Mouse (Mus musculus) mesoderm, embryonic 11.5 days (tissue): ENCODE data around the gene Ddi2.

ENCODE experiments used
- DNase-seq: peaks from one replicate; pipeline ENCODE4 v3.0.0-alpha.2; 2012; ENCODE audit warnings: low read depth, low spot score

The Ddi2 gene

GRCm38 (mm10) chr4:141654509-141654908, 68.7 kb downstream of the Ddi2 start:
- DNase-seq, result no peak

- DNase-seq, result no peak
These were observed 69.4 kb downstream of the Ddi2 start for GRCm38 (mm10) chr4:141653813-141654212.

GRCm38 (mm10) chr4:141653044-141653443, 70.2 kb downstream of the Ddi2 start:
- no peak for DNase-seq

GRCm38 (mm10) chr4:141651944-141652343, 71.3 kb downstream of the Ddi2 start:
- no peak for DNase-seq

- no peak for DNase-seq
These were observed 71.9 kb downstream of the Ddi2 start for GRCm38 (mm10) chr4:141651286-141651685.

GRCm38 (mm10) chr4:141649244-141649643, 74.0 kb downstream of the Ddi2 start:
- no peak for DNase-seq

- DNase-seq, result no peak
These were observed 75.0 kb downstream of the Ddi2 start for GRCm38 (mm10) chr4:141648262-141648661.

GRCm38 (mm10) chr4:141647187-141647586, 76.0 kb downstream of the Ddi2 start:
- no peak for DNase-seq

GRCm38 (mm10) chr4:141645988-141646387, 77.2 kb downstream of the Ddi2 start:
- no peak for DNase-seq

GRCm38 (mm10) chr4:141643118-141643855, 79.9 kb downstream of the Ddi2 start:
- DNase-seq, result no peak

GRCm38 (mm10) chr4:141641961-141642811, 81.0 kb downstream of the Ddi2 start:
- DNase-seq, result no peak

GRCm38 (mm10) chr4:141641353-141641771, 81.9 kb downstream of the Ddi2 start:
- no peak for DNase-seq

GRCm38 (mm10) chr4:141639474-141639873, 83.7 kb downstream of the Ddi2 start:
- no peak for DNase-seq

- no peak for DNase-seq
These were observed 86.5 kb downstream of the Ddi2 start for GRCm38 (mm10) chr4:141636693-141637092.

- DNase-seq, result no peak
These were observed 87.2 kb downstream of the Ddi2 start for GRCm38 (mm10) chr4:141635991-141636390.

- DNase-seq, result no peak
These were observed 90.9 kb downstream of the Ddi2 start for GRCm38 (mm10) chr4:141632111-141632873.

- DNase-seq, result no peak
These were observed 92.0 kb downstream of the Ddi2 start for GRCm38 (mm10) chr4:141631250-141631649.

- no peak for DNase-seq
These were observed 93.2 kb downstream of the Ddi2 start for GRCm38 (mm10) chr4:141630021-141630420.

- no peak for DNase-seq
These were observed 94.6 kb downstream of the Ddi2 start for GRCm38 (mm10) chr4:141628661-141629060.
